Mouse (Mus musculus) bone marrow, adult 2 months (tissue): ENCODE data around the gene Epb41l5. TPM values are rescaled to one million over a fixed set of nuclear protein-coding genes. Genes with fewer than 3 reads are reported as not detected.

Experiments
- H3K27ac ChIP-seq: fragments of 200-500 bp; 2 replicates; pipeline ENCODE4 v1.5.1; 2012; ENCODE audit warnings: low read depth, mild to moderate bottlenecking, control low read depth, inconsistent platforms, low read length; ENCODE audit not compliant: control insufficient read depth, poor library complexity, insufficient read depth
- H3K4me1 ChIP-seq: fragments of 200-500 bp; 2 replicates; pipeline ENCODE4 v1.6.1; 2011; ENCODE audit warnings: low read length; ENCODE audit not compliant: control insufficient read depth, insufficient read depth
- H3K4me3 ChIP-seq: fragments of 200-500 bp; replicated peaks from 2 replicates; pipeline ENCODE3; 2011; ENCODE audit warnings: mild to moderate bottlenecking, low read depth, low read length, control low read depth; ENCODE audit not compliant: control insufficient read depth
- CTCF ChIP-seq: fragments of 200-500 bp; IDR thresholded peaks from 2 replicates; pipeline ENCODE4 v1.5.1; 2011; ENCODE audit warnings: low read length, control low read depth; ENCODE audit not compliant: control insufficient read depth, insufficient read depth
- POLR2A ChIP-seq: fragments of 200-500 bp; IDR thresholded peaks from 2 replicates; pipeline ENCODE4 v1.6.1; 2011; ENCODE audit warnings: low read depth, mild to moderate bottlenecking, control low read depth, low read length, borderline replicate concordance; ENCODE audit not compliant: control insufficient read depth
- WGBS: fragments of 180-500 bp; shearing (Covaris S2); methylation state at CpG from one replicate; pipeline ENCODE4 v1.1.7; 2018; 5-methylcytosine and 5-hydroxymethylcytosine counted together
- polyA plus RNA-seq: library from polyadenylated mRNA; stranded (reverse); fragments of >200 nt; gene quantifications from 2 replicates; pipeline ENCODE4 v1.2.4, GENCODE M21; 2011; ENCODE audit warnings: low replicate concordance; ENCODE audit not compliant: missing spikeins, insufficient read depth, insufficient read length

The Epb41l5 gene
- polyA plus RNA-seq, 1 experiment = 2.4 TPM

DNA sequence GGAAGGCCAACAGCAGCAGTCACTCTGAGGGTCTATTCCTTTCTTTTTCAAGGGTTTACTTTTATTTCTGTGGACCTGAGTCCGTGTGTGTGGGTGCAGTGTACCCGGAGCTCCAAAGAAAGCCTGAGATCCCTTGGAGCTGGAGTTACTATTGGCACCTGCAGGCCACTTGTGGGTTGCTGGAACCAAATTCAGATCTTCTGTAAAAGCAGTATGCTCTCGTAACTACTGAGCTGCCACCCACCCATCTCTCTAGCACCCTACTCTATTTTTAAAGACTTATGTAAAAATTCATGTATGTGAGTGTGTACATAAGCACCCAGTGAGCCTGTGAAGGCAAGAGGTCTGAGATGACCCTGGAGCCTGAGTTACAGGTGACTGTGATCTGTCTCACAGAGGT, 43.4 kb downstream of the Epb41l5 start:
- no peak for TF ChIP-seq CTCF
- no peak for TF ChIP-seq POLR2A
- WGBS = 79% methylated on average over 3 of the region's 3 CpGs
- Histone ChIP-seq H3K4me1 (no peaks in the 10 kb centered on the region; the same call in 1 of the 2 replicates), H3K4me3 (no peak overlapping the region), H3K27ac (no peak overlapping the region)

DNA sequence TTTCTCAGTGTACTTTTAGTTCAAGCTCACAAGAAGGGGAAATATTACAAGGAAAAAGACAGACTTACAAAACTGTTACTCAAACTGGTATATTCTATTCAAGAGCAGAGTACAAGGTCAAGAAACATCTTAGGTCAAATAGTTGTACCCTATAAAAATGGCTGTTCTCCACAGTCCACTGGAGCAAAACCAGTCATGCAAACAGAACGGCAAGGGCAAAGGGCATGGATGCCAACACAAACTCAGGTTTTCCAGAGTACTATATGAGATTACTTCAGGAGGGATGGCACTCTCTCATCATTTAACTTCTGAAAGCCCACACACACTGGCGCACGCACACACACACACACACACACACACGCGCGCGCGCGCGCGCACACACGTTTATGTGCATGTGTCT, 46.4 kb downstream of the Epb41l5 start:
- WGBS = 96% methylated on average over 12 of the region's 12 CpGs

GRCm38 (mm10) chr1:119598855-119599254, 49.9 kb downstream of the Epb41l5 start:
- 39% methylated on average over 6 of the region's 6 CpGs for WGBS
- TF ChIP-seq POLR2A (no peak), CTCF (no peak)

More for the DNA sequence above, 46.4 kb downstream of the Epb41l5 start:
- H3K4me1 ChIP-seq = no peaks in the 10 kb centered on the region
- no peak overlapping the region for H3K4me3 ChIP-seq
- H3K27ac ChIP-seq = no peak overlapping the region
- TF ChIP-seq CTCF (no peak), POLR2A (no peak)

GRCm38 (mm10) chr1:119596954-119597480, 51.8 kb downstream of the Epb41l5 start:
- no peak overlapping the region for H3K4me3 ChIP-seq
- no peaks in the 10 kb centered on the region for H3K4me1 ChIP-seq
- no peak for TF ChIP-seq POLR2A
- TF ChIP-seq CTCF = no peak
- 78% methylated on average over 3 of the region's 3 CpGs for WGBS
- H3K27ac ChIP-seq = no peak overlapping the region

More at GRCm38 (mm10) chr1:119598855-119599254, 49.9 kb downstream of the Epb41l5 start:
- H3K4me3 ChIP-seq = no peak overlapping the region
- no peak overlapping the region for H3K27ac ChIP-seq
- no peaks in the 10 kb centered on the region for H3K4me1 ChIP-seq

- no peak for TF ChIP-seq POLR2A
- TF ChIP-seq CTCF = no peak
- Histone ChIP-seq H3K4me1 (no peaks in the 10 kb centered on the region), H3K4me3 (no peak overlapping the region), H3K27ac (no peak overlapping the region)
- 85% methylated on average over 2 of the region's 2 CpGs for WGBS
These were observed 58.8 kb downstream of the Epb41l5 start for GRCm38 (mm10) chr1:119590041-119590440.

- H3K4me1 ChIP-seq = no peaks in the 10 kb centered on the region
- TF ChIP-seq POLR2A = no peak
- no peak for TF ChIP-seq CTCF
- no peak overlapping the region for H3K27ac ChIP-seq
- H3K4me3 ChIP-seq = no peak overlapping the region
- 77% methylated on average over 2 of the region's 2 CpGs for WGBS
These were observed 63.8 kb downstream of the Epb41l5 start for GRCm38 (mm10) chr1:119584974-119585373.

GRCm38 (mm10) chr1:119570134-119570533, 78.7 kb downstream of the Epb41l5 start:
- no peak for TF ChIP-seq POLR2A
- no peak for TF ChIP-seq CTCF
- 77% methylated on average over 1 of the region's 1 CpGs for WGBS

DNA sequence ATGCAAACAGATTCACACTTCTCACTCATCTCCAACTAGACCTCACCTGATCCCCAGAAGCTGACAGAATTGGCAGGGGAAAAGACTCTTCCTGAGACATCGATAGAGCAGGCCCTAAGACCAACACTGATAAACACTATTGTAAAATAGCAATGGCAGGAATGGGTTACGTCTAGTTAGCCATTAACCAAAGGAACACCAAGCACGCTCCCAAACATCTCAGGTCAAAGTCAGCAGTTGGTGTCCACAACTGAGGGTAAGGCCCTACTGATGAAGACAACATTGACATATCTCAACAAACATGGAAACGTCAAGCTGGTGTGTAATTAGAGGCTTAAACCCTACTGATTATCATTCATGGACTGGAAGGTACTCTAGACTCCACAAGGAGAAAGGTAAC, 83.3 kb downstream of the Epb41l5 start:
- Histone ChIP-seq H3K4me1 (no peaks in the 10 kb centered on the region; the same call in 1 of the 2 replicates), H3K4me3 (no peak overlapping the region), H3K27ac (no peak overlapping the region)
- WGBS = 90% methylated on average over 4 of the region's 4 CpGs
- no peak for TF ChIP-seq CTCF
- no peak for TF ChIP-seq POLR2A

More at GRCm38 (mm10) chr1:119570134-119570533, 78.7 kb downstream of the Epb41l5 start:
- no peaks in the 10 kb centered on the region; the same call in 1 of the 2 replicates for H3K4me1 ChIP-seq
- H3K4me3 ChIP-seq = no peak overlapping the region
- H3K27ac ChIP-seq = no peak overlapping the region
